17 mouse cellular contexts compared by ENCODE assay signal in the genomic region with DNA sequence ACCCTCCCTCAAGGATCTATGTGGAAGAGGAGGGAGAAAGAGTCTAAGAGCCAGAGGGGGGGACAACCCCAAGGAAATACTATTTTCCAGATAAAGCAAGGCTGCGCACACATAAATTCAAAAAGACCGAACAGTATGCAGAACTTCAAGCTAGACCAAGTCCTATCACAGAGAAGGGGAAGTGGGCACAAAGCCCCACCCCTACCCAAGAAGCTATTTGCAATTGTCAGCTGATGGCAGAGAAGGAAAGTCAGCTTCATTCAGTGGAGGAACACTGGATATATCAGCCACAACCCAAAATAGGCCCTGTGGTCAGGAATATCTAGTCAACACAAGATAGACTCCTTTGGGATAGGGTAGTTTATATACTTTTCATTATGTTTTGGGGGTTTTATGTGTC.
A peak's percentile ranks its signal among the peaks of the same experiment; 100 is the strongest.
DNase-seq lines count a peak whose midpoint lies in the region; ATAC-seq lines count a peak whose summit lies in the region.
"Had no signal": no experiment of that assay in that cellular context is flagged by ENCODE, and none has a peak within 500 bp of the region (broad histone marks: within the 10 kb centered on the region; RNA-seq: fewer than 3 reads in every experiment).

No protein-coding gene starts in this region.

- peak; percentile 11 for DNase-seq in heart, adult 8-10 months (ENCODE audit: low spot score)
- DNase-seq in heart, embryonic 10.5 days (ENCODE audit: low spot score): no peak
- DNase-seq in right cerebral cortex, postnatal 10 days (ENCODE audit: low spot score in 2 of 2): peak; percentile 23 to 24
- no peak for DNase-seq in right cerebral cortex, postnatal 14 days
- DNase-seq in urinary bladder, postnatal 36 days (ENCODE audit: low spot score in 2 of 2): no peak
- no peak for DNase-seq in thymus, postnatal 0 days (ENCODE audit: low spot score)
- DNase-seq: heart, postnatal 4 days; thymus, postnatal 36 days had no signal

- ATAC-seq in megakaryocyte, adult 5-6 weeks (ENCODE audit: poor library complexity, severe bottlenecking): peak; percentile 96
- no peak for ATAC-seq in inflammation-experienced regulatory T-cells, adult 6 months
- ATAC-seq: forebrain, embryonic 15.5 days; intestine, embryonic 15.5 days; midbrain, embryonic 15.5 days had no signal

- H3K27me3 ChIP-seq in heart, embryonic 10.5 days (ENCODE audit: insufficient read depth, poor library complexity, severe bottlenecking): no peaks in the 10 kb centered on the region
- H3K27me3 ChIP-seq: forebrain, embryonic 15.5 days; intestine, embryonic 15.5 days; kidney, embryonic 15.5 days; midbrain, embryonic 15.5 days; neural tube, embryonic 13.5 days; stomach, embryonic 15.5 days had no signal

- H3K4me1 ChIP-seq in heart, embryonic 10.5 days: no peaks in the 10 kb centered on the region
- H3K4me1 ChIP-seq: forebrain, embryonic 15.5 days; intestine, embryonic 15.5 days; kidney, embryonic 15.5 days; midbrain, embryonic 15.5 days; neural tube, embryonic 13.5 days; stomach, embryonic 15.5 days had no signal

- H3K4me3 ChIP-seq in heart, embryonic 10.5 days: no peak overlapping the region
- H3K4me3 ChIP-seq: forebrain, embryonic 15.5 days; heart, adult 2 months; intestine, embryonic 15.5 days; kidney, embryonic 15.5 days; midbrain, embryonic 15.5 days; neural tube, embryonic 13.5 days; stomach, embryonic 15.5 days had no signal

- H3K36me3 ChIP-seq in heart, embryonic 10.5 days: no peaks in the 10 kb centered on the region
- H3K36me3 ChIP-seq: forebrain, embryonic 15.5 days; intestine, embryonic 15.5 days; kidney, embryonic 15.5 days; midbrain, embryonic 15.5 days; neural tube, embryonic 13.5 days; stomach, embryonic 15.5 days had no signal

- WGBS in heart, embryonic 10.5 days: 98% methylated on average over 2 of the region's 2 CpGs

- H3K9me3 ChIP-seq in heart, embryonic 10.5 days: no peaks in the 10 kb centered on the region
- H3K9me3 ChIP-seq: forebrain, embryonic 15.5 days; intestine, embryonic 15.5 days; kidney, embryonic 15.5 days; midbrain, embryonic 15.5 days; neural tube, embryonic 13.5 days; stomach, embryonic 15.5 days had no signal

- no peak overlapping the region for H3K27ac ChIP-seq in heart, embryonic 10.5 days
- H3K27ac ChIP-seq: forebrain, embryonic 15.5 days; heart, adult 2 months; intestine, embryonic 15.5 days; kidney, embryonic 15.5 days; midbrain, embryonic 15.5 days; neural tube, embryonic 13.5 days; stomach, embryonic 15.5 days had no signal

Comparison
In these comparisons a context has a peak if more than half of its experiments do, and no peak if none do; other contexts are left out.
1. DNase-seq: peak in heart, adult 8-10 months (single experiment) and right cerebral cortex, postnatal 10 days (2 of 2); none in heart, embryonic 10.5 days (single experiment), right cerebral cortex, postnatal 14 days (single experiment), urinary bladder, postnatal 36 days (0 of 2) and thymus, postnatal 0 days (single experiment).